8 mouse cellular contexts compared by ENCODE assay signal in genomic region chr11:78347070-78347754, GRCm38 (mm10). TPM values are rescaled to one million over a fixed set of nuclear protein-coding genes. Genes with fewer than 3 reads are reported as not detected.
DNase-seq lines count a peak whose midpoint lies in the region; ATAC-seq lines count a peak whose summit lies in the region.
"Had no signal": no experiment of that assay in that cellular context is flagged by ENCODE, and none has a peak within 500 bp of the region (broad histone marks: within the 10 kb centered on the region; RNA-seq: fewer than 3 reads in every experiment).

No protein-coding gene starts in this region.

- no peak for ATAC-seq in neural tube, embryonic 15.5 days (ENCODE audit: low FRiP score)
- ATAC-seq in common myeloid progenitor, adult 5-6 weeks (replicated peaks; ENCODE audit: low read depth, poor library complexity, severe bottlenecking): 0 out of 2 replicates have a peak, but pooled peaks have one; percentile 5

- DNase-seq in neural tube, embryonic 10.5 days (ENCODE audit: extremely low spot score, low spot score): peak; percentile 74
- peak; percentile 76 for DNase-seq in ZHBTc4 (ENCODE audit: low read depth, low spot score)
- peak; percentile 88 for DNase-seq in induced T-regulatory cell, adult 2 months (ENCODE audit: low read depth)
- DNase-seq in lung, adult 18-20 months: peak; percentile 66 to 75
- peak; percentile 82 for DNase-seq in right cerebral cortex, postnatal 4 days

- no peaks in the 10 kb centered on the region for H3K9me3 ChIP-seq in neural tube, embryonic 15.5 days (replicated peaks)
- H3K9me3 ChIP-seq: stomach, embryonic 15.5 days had no signal

- no peak overlapping the region for H3K4me2 ChIP-seq in neural tube, embryonic 15.5 days

- no peak overlapping the region for H3K4me3 ChIP-seq in neural tube, embryonic 15.5 days (replicated peaks)
- H3K4me3 ChIP-seq: stomach, embryonic 15.5 days had no signal

- H3K9ac ChIP-seq in neural tube, embryonic 15.5 days (replicated peaks): no peak overlapping the region
- H3K9ac ChIP-seq: stomach, embryonic 15.5 days had no signal

- H3K4me1 ChIP-seq in neural tube, embryonic 15.5 days: peaks cover 35% of the 10 kb centered on the region

- H3K27ac ChIP-seq in neural tube, embryonic 15.5 days (replicated peaks): no peak overlapping the region
- H3K27ac ChIP-seq: stomach, embryonic 15.5 days had no signal

- no peaks in the 10 kb centered on the region for H3K27me3 ChIP-seq in neural tube, embryonic 15.5 days (replicated peaks)
- H3K27me3 ChIP-seq: stomach, embryonic 15.5 days had no signal

- peaks cover 14% of the 10 kb centered on the region for H3K36me3 ChIP-seq in neural tube, embryonic 15.5 days
- H3K36me3 ChIP-seq: stomach, embryonic 15.5 days had no signal

- 87% methylated on average over 10 of the region's 10 CpGs for WGBS in neural tube, embryonic 15.5 days

RNA-seq across cellular contexts. Expression of gene Unc119, which starts 3.9 kb away (rescaled TPM):
- 84.3 and 88.3 TPM in 2 replicates for polyA plus RNA-seq in neural tube, embryonic 15.5 days (2015; fragmentation: Nextera tagmentation; extraction: Ambion mirVana)
- 13.5 and 33.7 TPM in 2 replicates for total RNA-seq in common myeloid progenitor, adult 5-6 weeks (2017)

RNA-seq across cellular contexts. Expression of gene Pigs, which starts 19.0 kb away (rescaled TPM):
- 83.2 and 86.4 TPM in 2 replicates for polyA plus RNA-seq in neural tube, embryonic 15.5 days (2015; fragmentation: Nextera tagmentation; extraction: Ambion mirVana)
- total RNA-seq in common myeloid progenitor, adult 5-6 weeks (2017): 12.6 and 17.9 TPM in 2 replicates

RNA-seq across cellular contexts. Expression of gene Aldoc, which starts 24.4 kb away (rescaled TPM):
- polyA plus RNA-seq in neural tube, embryonic 15.5 days (2015; fragmentation: Nextera tagmentation; extraction: Ambion mirVana): 328 and 382 TPM in 2 replicates
- total RNA-seq in common myeloid progenitor, adult 5-6 weeks (2017): 1.4 TPM in 1 of 2 replicates, not detected in the other

RNA-seq across cellular contexts. Expression of gene Foxn1, which starts 39.1 kb away (rescaled TPM):
- polyA plus RNA-seq in neural tube, embryonic 15.5 days (2015; fragmentation: Nextera tagmentation; extraction: Ambion mirVana): 11.8 TPM in 1 of 2 replicates, not detected in the other
- total RNA-seq in common myeloid progenitor, adult 5-6 weeks (2017): not detected in 2 replicates

RNA-seq across cellular contexts. Expression of gene Spag5, which starts 45.9 kb away (rescaled TPM):
- polyA plus RNA-seq in neural tube, embryonic 15.5 days (2015; fragmentation: Nextera tagmentation; extraction: Ambion mirVana): 6.5 and 13.1 TPM in 2 replicates
- total RNA-seq in common myeloid progenitor, adult 5-6 weeks (2017): 45.9 and 52.4 TPM in 2 replicates
